Mouse (Mus musculus): ENCODE data around the gene Rsl1d1. TPM values are rescaled to one million over a fixed set of nuclear protein-coding genes. Genes with fewer than 3 reads are reported as not detected.

Rsl1d1 gene
- total RNA-seq (2023), result 28.9 and 39.3 TPM in 2 replicates

GRCm38 (mm10) chr16:11202571-11203554, at the start of gene Rsl1d1:
TSS of gene Rsl1d1 (minus strand) at chr16:11203331.

GRCm38 (mm10) chr16:11176208-11176883, 26.8 kb downstream of the Rsl1d1 start, which contains the start of gene Zc3h7a:
TSS of gene Zc3h7a (minus strand) at chr16:11176393.

Other genes starting within 250 kb of the Rsl1d1 start
- 1.6 and 3.3 TPM in 2 replicates for gene Snn, start 142.4 kb downstream of the Rsl1d1 start, total RNA-seq (2023)
- 423 and 473 TPM in 2 replicates for gene Litaf, start 137.2 kb downstream of the Rsl1d1 start, total RNA-seq (2023)
- gene Txndc11, start 68.7 kb downstream of the Rsl1d1 start, total RNA-seq (2023), result 21.0 and 22.3 TPM in 2 replicates
- 234 and 395 TPM in 2 replicates for gene Zc3h7a, start 26.9 kb downstream of the Rsl1d1 start, total RNA-seq (2023)
- gene Gspt1, start 51.0 kb upstream of the Rsl1d1 start, total RNA-seq (2023), result 33.3 and 36.9 TPM in 2 replicates
- not detected in 2 replicates for gene Tnfrsf17, start 110.5 kb upstream of the Rsl1d1 start, total RNA-seq (2023)
- 18.6 and 30.6 TPM in 2 replicates for gene Snx29, start 119.6 kb upstream of the Rsl1d1 start, total RNA-seq (2023)

Data from neutrophil, adult 65 days (primary cell).